Mouse (Mus musculus) layer of hippocampus, adult 9-11 months (tissue): Measurements from ENCODE around the gene Cfap100.

Experiments
- DNase-seq: peaks from one replicate; pipeline ENCODE4 v3.0.0; 2022

Gene Cfap100

DNA sequence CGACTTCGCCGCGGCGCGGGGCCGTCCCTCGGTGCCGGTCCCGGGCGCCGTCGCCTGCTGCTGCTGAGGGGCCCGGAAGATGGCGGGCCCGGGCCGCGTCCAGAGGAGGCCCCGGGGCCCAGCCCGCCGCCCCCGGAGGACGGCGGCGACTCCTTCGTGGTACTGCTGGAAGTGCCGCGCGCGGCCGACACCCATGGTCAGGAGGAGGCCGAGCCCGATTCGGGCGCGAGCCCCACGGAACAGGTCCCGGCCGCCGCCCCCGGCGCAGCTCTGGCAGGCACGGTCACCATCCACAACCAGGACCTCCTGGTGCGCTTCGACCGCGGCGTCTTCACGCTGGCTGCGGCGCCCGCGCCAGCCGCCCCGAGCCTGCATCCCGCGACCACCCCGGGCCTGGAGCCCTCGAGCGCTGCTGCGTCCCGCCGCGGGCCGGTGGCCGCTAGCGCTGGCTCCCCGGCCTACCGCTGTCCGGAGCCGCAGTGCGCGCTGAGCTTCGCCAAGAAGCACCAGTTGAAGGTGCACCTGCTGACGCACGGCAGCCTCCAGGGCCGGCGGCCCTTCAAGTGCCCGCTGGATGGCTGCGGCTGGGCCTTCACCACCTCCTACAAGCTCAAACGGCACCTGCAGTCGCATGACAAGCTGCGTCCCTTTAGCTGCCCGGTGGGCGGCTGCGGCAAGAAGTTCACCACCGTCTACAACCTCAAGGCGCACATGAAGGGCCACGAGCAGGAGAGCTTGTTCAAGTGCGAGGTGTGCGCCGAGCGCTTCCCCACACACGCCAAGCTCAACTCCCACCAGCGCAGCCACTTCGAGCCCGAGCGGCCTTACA, 58.7 kb downstream of the Cfap100 start:
- peak; percentile 26 for DNase-seq

- peak; percentile 99 for DNase-seq
These were observed 59.4 kb downstream of the Cfap100 start, which contains the start of gene Zxdc for GRCm38 (mm10) chr6:90368976-90369724. Gene Zxdc, plus strand, starts transcription at chr6:90369492.

GRCm38 (mm10) chr6:90363301-90363700, 65.3 kb downstream of the Cfap100 start:
- no peak for DNase-seq

DNA sequence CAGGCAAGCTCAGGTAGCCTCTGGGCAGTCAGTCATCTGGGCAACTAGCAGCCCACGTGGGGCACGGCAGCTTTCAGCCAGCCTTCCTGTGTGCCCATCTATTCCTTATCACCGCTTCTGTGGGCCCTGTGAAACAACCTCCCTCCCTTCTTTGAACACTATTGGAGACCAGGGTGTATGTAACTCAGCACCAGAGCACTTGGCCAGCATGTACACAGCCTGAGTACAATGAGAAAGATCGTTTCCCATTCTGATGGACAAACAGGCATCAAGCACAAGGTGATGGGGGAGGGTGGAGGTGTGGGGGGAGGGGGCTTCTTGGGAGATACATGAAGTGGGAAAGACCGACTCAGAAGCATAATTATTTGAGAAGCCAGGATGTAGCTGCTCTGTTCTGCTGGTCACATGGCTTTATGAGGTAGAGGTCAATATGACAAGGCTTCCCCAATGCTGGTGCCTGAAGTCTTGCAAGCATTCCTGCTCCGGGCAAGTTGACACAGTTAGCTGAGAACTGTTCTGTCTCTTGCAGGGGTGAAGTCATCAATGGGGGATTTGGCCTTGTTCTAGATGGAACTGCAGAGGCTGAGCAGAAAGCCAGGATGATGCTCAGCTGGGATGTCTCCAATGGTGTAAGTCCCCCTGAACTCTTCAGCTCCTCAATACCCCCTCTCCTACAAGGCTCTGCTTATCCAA, 67.5 kb downstream of the Cfap100 start:
- DNase-seq = no peak

GRCm38 (mm10) chr6:90360024-90360781, 68.4 kb downstream of the Cfap100 start:
- peak; percentile 26 for DNase-seq

DNA sequence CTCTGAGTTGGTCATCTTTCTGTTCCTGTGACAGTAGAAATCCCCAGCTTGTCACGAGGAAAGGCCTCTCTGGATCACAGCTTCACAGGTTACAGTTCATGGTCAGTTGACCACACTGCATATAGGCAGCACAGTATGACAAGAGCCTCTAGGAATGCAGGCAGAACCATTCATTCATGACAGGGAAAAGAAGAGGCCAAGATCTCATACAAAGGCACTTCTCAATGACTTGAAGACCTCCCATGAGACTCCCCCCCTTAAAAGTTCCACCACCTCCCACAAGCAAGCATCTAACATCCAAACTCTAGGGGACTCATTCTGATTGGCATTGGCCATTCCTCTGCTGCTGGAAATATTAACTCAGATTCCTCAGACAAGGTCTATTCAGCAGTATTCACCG, 69.2 kb downstream of the Cfap100 start:
- DNase-seq = no peak

DNA sequence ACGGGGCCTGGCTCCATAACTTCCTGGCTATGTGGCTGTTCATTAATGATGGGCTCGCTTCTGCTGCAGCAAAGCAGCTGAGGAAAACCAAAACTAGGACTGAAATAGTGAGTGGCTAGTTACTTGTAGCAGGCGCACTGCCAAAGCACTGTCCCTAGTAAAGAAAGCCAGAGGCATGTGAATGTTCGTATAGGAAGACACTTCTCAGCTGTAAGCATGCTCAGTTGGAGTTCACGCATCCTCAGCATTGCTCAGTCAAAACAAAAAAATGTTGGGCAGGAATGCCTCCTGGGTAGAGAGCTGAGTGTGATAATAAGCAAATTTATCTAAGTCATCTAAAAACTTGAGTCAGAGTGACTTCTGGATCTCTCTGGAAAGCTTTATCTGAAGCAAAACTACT, 70.5 kb downstream of the Cfap100 start:
- no peak for DNase-seq
